Mouse (Mus musculus) lung, postnatal 36 days (tissue): ENCODE results near the gene Ankrd23.
A peak's percentile ranks its signal among the peaks of the same experiment; 100 is the strongest.
"Not testable (repeated sequence)": the region's sequence is repeated elsewhere in the genome, so short reads cannot be mapped to it uniquely, and the experiment has no call there.

Source experiments
- DNase-seq: peaks from one replicate; pipeline ENCODE4 v3.0.0; 2022; ENCODE audit warnings: mixed read lengths

Gene Ankrd23

GRCm38 (mm10) chr1:36536783-36537182 is at the start of gene Ankrd23:
Ankrd23 (minus strand) TSS chr1:36536883.
- not testable (repeated sequence) for DNase-seq

DNA sequence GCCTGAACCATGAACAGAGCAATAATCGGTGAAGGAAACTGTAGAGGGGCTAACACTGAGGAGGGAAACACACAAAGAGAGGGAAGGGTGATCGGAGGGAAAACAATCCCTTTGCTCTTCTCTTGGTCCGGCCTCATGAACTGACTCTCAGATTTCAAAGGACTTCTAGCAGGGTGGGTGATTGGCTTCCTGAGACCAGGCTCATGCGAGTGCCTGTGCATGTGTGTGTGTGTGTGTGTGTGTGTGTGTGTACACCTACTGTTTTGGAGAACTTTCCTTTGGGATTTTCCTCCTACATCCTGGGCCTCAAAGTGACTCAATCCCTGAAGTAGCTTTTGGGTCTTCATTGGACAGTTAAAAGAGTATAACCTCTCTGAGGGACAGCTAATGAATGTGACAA is 49.6 kb upstream of the Ankrd23 start:
- DNase-seq = no peak

DNA sequence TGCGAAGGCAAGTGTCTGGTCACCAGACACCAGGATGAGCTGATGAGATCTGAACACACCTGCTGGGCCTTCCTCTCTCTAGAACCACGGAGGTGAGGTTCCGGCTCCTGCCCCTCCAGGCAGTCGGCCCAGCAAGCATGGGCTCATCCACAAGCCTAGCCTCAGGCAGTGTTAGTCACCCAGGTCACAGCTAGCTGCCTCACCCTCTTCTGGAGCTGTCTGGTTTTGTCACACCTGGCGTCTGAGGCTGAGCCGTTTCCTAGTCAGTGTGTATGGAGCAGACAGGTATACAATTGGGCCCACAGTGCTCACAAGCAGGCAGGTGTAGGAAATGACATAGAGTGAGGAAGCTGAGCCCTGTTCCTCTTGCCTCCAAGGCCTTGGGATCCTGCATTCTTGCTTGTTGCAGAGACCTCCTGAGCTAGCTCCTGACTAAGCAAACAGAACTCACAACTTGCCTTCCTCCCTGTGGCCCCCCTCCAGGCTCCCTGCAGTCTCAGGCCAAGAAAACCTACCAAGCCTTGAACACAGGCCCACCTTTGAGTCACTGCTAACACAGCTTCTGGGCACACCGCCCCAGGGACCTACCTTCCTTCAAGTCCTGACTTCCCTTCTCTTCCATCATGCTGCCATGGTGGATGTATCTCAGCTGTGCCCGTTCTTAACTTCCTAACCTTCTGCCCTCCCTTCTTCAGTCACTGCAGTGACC is 46.9 kb upstream of the Ankrd23 start:
- no peak for DNase-seq

DNA sequence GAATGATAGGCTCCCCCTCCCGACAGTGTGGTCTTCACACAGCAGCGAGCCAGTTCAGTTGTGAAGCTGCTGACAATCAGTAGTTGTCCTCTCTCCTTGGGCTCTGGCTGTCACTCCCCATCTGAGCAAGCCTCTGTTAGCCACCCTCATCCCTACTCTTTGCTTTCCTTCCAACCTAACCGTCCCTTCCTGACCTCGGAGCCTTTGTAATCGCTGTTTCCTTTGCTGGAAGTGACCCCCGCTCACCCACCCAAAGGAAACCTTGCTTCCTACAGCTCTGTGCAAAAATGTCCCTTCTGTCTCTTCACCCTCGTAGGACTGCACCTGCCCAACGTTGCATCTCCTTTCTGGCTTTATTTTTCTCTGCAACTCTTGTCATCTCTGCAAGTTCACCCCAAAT is 45.5 kb upstream of the Ankrd23 start:
- DNase-seq = no peak

GRCm38 (mm10) chr1:36581260-36581659 is 44.6 kb upstream of the Ankrd23 start:
- no peak for DNase-seq

DNA sequence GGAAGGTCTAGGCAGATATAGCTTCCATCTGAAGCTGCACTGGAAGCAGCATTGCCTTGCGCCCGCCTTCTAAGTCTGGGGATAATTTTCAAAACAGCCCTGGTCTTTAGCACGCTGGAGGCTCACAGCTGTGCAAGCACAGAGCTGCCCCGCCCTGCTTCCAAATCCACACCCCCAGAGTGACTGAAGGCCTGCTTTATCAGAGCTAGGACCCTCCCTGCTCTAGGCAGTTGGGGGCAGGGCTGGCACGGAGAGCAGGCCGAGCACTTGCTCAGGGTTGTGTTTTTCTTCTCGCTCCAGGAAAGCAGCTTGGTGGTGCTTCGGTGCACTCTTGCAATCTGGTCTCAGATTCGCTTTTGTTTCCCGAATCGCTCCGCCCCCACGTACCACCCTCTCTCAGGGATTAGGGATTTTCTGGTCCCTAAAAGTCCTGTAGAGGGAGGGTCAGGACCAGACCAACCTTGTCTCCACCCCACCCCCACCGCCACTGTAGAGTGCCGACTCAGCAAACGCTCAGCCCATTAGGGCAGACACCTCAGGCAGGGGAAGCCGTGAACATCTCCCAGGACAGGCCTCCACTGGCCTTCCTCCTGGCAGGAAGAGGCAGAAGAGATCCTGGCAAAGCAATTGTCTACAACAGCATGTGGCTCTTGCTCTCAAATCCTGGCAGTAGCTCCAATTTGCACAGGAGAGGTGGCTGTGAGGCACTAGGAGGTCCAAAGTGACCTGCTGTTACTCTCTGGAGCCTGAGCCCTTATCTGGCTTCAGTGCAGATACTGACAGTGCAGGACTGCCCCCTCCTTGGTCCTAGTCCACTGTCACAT is 43.9 kb upstream of the Ankrd23 start:
- peak; percentile 72 for DNase-seq

DNA sequence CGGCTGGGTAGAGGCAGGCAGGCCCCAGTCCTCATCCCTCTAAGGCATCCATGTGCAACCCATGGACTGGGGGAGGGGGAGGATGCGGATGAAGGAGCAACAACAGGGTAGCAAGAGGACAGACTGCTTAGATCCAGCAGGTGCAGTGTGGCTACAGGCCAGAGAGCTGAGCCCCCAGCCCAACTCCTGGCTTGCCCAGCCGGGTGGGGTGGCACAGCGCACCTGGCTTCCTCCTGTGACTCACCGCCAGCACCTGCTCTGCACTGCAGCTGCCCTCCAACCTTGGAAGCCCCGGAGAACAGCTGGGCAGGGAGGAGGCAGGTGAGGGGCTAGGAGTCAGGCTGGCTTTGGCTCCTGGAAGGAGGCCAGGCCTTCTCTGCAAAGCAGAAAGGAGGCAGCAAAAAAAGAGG is 43.3 kb upstream of the Ankrd23 start:
- no peak for DNase-seq

DNA sequence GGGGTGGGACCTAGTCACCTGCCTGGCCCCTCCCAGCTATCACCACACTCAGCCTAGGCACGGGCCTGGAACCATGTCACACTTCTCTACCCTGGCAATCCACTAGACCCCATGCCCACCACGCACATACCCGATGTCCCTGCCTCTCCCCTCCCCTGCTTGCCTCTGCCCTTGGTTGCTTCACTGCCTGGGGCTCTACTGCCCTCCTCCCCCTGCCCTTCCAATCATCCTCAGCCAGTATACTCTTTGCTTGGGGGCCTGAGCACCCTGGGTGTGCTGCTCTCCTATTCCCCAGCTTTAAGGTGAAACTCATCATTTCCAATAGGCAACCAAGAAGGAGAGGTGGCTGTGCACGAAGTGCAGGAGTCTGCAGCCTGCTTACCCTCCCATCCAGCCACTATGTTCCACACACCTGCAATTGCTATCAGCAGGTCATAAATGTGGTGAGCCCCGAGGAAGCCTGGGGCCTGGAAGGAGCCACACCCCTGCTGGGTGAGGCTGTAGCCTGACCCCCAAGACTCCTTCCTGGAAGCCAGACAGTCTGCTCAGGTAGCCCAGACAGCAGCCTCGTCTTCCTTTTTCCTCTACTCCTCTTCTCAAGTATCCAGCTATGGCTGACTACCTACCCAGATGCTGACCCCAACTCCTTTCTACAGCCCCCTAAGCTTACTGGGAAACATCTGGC is 40.5 kb upstream of the Ankrd23 start:
- no peak for DNase-seq

DNA sequence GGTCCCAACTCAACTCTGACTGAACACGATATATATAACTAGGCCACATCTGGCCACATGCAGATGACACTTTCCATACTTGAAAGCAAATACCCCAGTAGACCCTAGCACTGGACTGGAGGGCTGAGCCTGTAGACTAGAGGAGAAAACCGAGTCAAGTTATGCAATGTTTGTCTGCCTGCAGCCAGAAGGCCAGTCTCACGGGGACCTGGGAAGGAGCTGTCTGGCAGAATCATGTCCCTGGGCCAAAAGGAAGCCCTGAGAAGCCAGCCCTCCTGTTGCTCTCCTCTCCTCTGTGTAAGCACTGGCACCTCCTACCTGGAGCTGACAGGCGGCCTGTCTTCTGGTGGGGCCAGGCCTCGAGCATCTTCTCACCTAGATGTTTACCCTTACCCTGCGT is 38.7 kb upstream of the Ankrd23 start:
- no peak for DNase-seq

GRCm38 (mm10) chr1:36574196-36574955 is 37.7 kb upstream of the Ankrd23 start:
- peak; percentile 58 for DNase-seq

- DNase-seq = no peak
Observed at GRCm38 (mm10) chr1:36573524-36573923, 36.8 kb upstream of the Ankrd23 start.

DNA sequence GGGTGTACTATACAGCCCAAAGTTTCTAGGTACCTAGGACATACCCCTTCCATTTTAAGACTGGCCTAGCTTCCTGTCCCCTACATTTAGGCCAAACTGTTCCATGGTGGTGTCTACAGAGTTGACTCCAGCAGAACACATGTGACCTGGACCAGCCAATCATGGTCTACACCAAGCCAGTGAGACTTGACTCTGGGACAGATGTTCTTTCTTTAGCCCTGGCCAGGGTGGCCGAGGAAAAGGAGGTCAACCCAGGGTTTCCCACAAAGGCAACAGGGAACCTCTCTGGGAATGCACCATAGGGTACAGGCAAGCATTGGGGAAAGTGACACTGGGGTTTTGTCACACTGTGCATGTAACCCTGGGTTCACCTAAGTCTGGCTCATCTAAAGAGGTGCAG is 36.0 kb upstream of the Ankrd23 start:
- DNase-seq = peak; percentile 48

DNA sequence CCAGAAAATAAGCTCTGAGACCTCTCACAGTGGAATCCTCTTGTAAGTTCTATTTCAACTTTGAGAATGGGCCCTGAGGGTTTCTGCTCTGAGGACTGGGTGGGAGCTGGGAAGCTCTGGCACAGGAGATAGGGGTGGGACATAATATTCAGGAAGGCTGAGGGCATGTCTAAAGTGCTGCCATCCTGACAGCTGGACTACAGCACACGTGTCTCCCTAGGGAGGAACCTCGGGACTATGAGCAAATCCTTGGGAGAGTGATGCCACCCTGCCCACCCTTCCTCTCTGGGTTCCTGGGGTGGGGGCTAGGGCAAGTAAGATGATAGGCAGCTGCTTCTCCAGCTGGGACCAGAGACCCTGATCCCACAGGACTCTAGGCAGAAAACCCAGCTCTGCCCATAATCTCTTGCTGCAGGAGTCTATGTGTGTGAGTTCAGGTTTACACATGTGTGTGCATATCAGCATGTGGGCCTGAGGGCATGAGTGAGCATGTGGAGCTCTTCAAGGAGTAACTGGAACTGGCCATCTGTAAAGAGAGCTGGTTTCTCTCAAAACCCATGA is 35.5 kb upstream of the Ankrd23 start:
- DNase-seq = no peak

- peak; percentile 90 for DNase-seq
Observed at GRCm38 (mm10) chr1:36571627-36572026, 34.9 kb upstream of the Ankrd23 start.

DNA sequence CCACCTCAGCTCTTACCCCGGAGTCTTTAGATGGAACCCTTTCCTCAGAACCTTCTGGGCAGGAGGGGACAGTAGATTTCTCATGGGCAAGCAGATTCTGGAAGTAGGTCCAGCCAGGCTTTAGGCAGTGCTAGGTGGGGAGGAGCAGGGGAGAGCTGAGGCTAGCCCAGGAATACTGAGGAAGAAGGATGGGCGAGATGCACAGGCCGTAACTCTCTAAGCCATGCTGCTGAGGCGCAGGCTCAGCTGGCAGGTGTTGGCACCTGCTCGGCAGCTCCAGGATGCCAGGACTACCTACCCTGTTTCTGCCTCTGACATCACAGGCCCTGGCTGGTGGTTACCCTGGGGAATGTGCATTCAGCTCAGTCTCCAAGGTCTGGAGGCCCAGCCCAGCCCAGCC is 33.6 kb upstream of the Ankrd23 start:
- DNase-seq = no peak

GRCm38 (mm10) chr1:36569694-36570276 is 33.1 kb upstream of the Ankrd23 start:
- DNase-seq = no peak

GRCm38 (mm10) chr1:36568776-36569175 is 32.1 kb upstream of the Ankrd23 start:
- no peak for DNase-seq

GRCm38 (mm10) chr1:36567818-36568603 is 31.3 kb upstream of the Ankrd23 start:
- DNase-seq = no peak

DNA sequence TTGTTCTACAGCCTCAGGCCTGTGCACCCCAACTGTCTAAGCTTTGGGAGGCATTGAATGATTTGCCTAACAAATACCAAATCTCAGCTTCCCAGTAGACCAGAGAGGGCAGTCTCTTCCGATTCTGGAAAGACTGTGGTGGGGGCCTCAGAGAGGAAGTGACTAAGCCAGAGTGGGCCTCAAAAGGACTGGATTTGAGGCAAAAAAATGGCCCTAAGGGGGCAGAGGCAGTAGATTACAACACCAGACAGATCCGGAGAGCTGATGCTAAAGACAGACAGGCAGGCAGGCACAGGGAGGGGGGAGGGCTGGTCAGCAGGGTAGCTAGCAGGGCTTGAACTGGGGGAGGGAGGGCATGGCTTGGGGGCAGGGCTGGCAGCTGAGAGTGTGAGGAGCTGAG is 29.7 kb upstream of the Ankrd23 start:
- no peak for DNase-seq

DNA sequence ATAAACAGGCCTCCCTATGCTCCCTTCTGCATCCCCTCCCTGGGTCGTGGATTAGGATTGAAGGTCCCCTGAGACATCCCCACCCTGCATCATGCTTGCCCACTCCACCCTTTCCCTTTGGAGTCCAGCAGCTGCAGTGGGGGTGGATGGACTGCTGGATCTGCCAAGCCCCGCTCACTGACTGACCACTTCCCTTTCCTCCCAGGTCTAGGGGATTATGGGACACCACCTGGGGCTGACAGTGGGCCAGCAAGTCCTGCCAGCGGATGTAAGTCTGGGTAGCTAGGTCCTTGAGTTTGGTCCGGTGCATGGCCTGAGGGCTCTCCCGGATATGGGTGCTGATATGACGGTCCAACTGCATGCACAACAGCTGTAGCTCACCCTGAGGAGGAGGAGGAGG is 27.4 kb upstream of the Ankrd23 start:
- DNase-seq = no peak

DNA sequence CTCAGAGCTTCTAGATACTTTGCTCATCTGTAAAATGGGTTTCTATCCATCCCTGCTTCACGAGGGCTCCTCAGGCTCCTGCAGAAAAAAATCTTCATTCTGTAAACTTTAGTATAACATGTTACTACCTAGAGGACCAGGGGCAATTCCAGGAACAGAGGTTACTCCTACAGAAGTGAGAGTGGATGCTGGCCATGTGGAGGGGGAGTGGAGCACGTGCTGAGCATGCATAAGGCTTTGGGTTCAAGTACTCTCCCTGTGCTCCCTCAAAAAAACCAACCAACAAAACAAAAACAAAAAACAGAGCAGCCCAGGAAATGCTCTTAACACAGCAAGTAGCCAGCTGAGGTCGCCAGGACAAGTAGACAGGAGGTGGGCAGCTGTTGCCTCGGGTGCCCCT is 26.9 kb upstream of the Ankrd23 start:
- DNase-seq = no peak
